Mouse (Mus musculus): ENCODE data around the gene Retsat. TPM values are rescaled to one million over a fixed set of nuclear protein-coding genes. Genes with fewer than 3 reads are reported as not detected.

Retsat gene
- polyA plus RNA-seq, 1 experiment from 2014 or later = 8.6 TPM

DNA sequence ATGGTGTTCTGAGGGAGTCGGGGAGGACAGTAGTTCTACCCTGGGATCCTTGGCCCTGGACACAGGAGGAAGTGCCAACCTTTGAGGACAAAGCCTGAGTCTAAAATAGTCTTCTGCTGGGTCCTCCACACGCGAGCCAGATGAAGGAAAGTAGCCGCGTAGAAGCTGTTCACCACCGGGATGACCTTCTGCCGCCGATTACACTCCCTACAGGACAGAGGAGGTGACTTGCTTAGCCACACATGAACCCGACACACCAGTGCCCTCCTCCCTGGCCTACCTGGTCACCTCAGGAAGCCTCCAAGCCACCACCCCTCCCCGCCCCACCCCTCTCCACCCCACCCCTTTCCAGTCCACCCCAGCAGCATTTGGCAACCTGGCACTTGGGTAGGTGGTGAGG lies 29.5 kb upstream of the Retsat start:
- peaks cover 11% of the 10 kb centered on the region; the same call in 1 of the 2 replicates for H3K36me3 ChIP-seq (replicated peaks)
- no peaks in the 10 kb centered on the region for H3K27me3 ChIP-seq (replicated peaks; ENCODE audit: low read depth, poor library complexity, severe bottlenecking)
- no peaks in the 10 kb centered on the region for H3K9me3 ChIP-seq
- no peak overlapping the region for H3K4me3 ChIP-seq
- H3K27ac ChIP-seq (replicated peaks) = no peak overlapping the region
- DNase-seq (ENCODE audit: low spot score) = no peak
- peaks cover 14% of the 10 kb centered on the region for H3K4me1 ChIP-seq
- 91% methylated on average over 10 of the region's 10 CpGs for WGBS

DNA sequence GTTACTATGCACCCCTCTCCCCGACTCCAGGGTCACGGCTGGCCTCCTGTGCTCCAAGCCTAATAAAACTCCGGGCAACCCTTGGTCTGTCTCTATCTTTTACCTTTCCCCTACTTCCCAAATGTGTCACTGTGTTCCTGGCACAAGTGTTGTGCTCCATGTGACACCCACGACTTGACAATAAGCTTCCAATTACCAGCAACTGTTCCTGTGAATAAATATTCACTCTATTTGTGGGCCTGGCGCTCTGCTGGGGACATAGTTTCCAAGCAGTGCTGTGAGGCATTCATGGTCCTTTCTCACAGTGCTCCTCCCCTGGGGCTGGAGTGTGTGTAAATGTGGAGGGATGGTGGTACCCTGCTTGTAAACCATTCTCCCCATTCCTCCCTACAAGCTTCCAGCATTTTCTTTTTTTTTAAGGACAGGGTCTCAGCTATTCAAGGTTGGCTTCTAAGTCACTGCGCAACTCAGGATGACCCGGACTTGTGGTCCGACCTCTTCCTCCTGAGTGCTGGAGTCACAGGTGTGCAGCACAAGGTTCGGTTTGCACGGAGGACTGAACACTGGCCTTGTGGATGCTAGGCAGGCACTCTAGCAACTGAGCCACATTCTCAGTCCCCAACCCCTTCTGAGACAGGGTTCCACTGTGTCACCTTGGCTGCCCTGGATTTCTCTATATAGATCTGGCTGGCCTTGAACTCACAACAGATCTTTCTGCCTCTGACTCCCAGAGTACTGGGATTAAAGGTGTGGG lies 27.5 kb upstream of the Retsat start:
- Histone ChIP-seq H3K4me3 (no peak overlapping the region), H3K27me3 (replicated peaks; ENCODE audit: low read depth, poor library complexity, severe bottlenecking) (no peaks in the 10 kb centered on the region), H3K4me1 (peaks cover 6% of the 10 kb centered on the region), H3K36me3 (replicated peaks) (peaks cover 14% of the 10 kb centered on the region; the same call in 1 of the 2 replicates), H3K27ac (replicated peaks) (no peak overlapping the region), H3K9me3 (no peaks in the 10 kb centered on the region)
- no peak for DNase-seq (ENCODE audit: low spot score)
- WGBS = 90% methylated on average over 10 of the region's 10 CpGs

DNA sequence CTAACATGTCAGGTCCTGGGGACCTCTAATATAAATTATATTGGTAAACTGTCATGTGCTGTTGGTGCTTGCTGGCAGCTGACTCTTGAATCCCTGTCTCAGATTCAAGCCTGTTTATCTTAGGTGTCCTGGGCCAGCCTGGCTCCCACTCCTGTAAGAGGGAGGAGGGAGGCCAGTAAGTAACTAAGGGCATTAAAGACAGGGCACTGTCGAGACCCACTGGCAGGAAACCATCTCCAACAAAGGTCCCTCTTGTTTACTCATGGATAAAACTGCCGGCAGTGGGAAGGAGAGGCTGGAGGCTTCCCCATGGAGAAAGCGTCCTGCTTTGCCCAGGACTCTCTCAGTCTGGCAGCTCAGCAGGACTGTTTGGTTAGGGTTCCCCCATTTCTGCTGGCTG lies 26.4 kb upstream of the Retsat start:
- Histone ChIP-seq H3K27me3 (replicated peaks; ENCODE audit: low read depth, poor library complexity, severe bottlenecking) (no peaks in the 10 kb centered on the region), H3K9me3 (no peaks in the 10 kb centered on the region), H3K4me1 (no peaks in the 10 kb centered on the region), H3K27ac (replicated peaks) (no peak overlapping the region), H3K36me3 (replicated peaks) (peaks cover 14% of the 10 kb centered on the region; the same call in 1 of the 2 replicates), H3K4me3 (no peak overlapping the region)
- DNase-seq (ENCODE audit: low spot score) = no peak
- 32% methylated on average over 3 of the region's 3 CpGs for WGBS

DNA sequence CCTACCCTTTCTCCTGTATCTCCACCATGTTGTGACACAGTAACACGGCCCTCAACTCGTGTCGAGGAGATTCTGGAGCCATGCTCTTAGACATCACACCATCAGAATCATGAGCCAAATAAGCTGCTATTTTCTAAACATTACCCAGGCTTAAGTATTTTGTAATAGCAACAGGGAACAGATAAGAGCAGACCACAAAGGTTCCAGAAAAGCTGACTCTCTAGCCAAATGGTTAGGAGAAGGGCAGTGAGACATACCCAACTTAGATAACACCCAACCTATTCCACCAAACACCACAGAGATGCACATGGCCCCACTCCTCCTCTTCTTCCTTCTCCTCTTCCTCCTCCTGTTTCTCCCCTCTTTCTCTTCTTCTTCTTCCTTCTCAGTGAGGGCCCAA lies 22.2 kb upstream of the Retsat start:
- no peak for DNase-seq (ENCODE audit: low spot score)
- Histone ChIP-seq H3K9me3 (no peaks in the 10 kb centered on the region), H3K4me3 (no peak overlapping the region), H3K27me3 (replicated peaks; ENCODE audit: low read depth, poor library complexity, severe bottlenecking) (no peaks in the 10 kb centered on the region), H3K4me1 (no peaks in the 10 kb centered on the region), H3K27ac (replicated peaks) (no peak overlapping the region), H3K36me3 (replicated peaks) (peaks cover 20% of the 10 kb centered on the region; the same call in 1 of the 2 replicates)
- WGBS = 91% methylated on average over 3 of the region's 3 CpGs

DNA sequence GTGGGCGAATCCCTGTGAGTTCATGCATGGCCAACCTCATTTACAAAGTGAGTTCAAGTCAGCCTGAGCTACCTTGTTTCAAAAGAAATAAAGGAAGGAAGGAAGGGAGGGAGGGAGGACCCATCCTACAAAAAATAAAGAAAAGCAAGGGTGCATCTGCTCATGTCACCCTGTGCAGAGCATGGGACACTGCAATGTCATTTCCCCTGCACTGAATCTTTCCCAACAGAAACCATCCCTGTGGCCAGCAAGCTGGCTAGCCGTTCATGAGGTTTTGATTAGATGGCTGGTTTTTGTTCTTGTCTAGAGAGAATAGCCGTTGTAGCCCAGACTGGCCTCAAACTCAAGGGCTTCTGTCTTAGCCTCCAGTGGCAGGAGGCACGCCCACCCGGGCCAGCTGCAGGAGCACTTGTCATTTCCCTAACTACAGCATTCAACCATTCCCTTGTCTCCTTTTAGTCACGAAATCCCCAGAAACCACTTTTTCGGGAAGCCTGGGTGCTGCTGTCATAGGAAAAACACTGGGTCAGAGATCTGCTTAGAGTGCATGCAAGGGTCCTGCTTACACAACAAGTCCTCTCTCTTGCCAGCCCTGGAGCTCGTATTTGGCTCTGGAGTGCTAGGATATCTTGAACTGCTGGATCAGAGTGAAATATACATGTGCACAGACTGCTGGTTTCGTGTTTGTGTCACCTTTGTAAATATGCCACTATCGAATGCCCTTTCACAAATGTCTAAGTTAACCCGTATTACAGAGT lies 16.5 kb upstream of the Retsat start:
- no peak for DNase-seq (ENCODE audit: low spot score)

DNA sequence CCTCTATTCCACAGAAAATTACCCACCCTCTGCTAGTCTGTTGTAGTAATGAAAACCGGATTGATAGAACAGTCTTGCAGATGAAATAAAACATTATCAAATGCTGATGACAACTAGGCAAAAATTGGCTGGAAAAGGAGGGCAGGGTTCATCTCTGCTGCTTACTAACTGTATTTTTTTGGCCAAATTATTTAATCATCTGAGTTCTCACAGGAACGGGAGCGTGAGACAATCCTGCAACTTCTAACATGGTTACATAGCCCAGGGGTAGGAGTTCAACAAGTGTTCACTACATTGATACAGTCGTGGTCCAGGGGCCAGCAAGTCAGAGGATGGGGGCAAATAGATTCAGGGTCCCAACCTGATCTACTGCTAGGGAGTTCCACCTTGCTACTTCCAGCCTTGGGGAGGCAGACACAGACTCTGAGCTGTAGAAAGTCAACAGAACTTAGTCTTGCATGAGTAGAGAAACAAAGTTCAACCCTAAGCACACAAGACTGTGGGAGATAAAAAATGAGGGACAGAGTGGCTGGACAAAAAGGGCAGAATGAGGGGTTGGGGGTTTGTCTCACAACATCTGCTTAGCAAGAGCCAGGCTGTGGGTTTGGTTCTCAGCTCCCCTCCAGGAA lies 14.9 kb upstream of the Retsat start:
- Histone ChIP-seq H3K4me1 (no peaks in the 10 kb centered on the region), H3K27me3 (replicated peaks; ENCODE audit: low read depth, poor library complexity, severe bottlenecking) (no peaks in the 10 kb centered on the region), H3K9me3 (no peaks in the 10 kb centered on the region), H3K4me3 (no peak overlapping the region), H3K27ac (replicated peaks) (no peak overlapping the region), H3K36me3 (replicated peaks) (peaks cover 22% of the 10 kb centered on the region; the same call in 1 of the 2 replicates)
- 87% methylated on average over 4 of the region's 4 CpGs for WGBS
- no peak for DNase-seq (ENCODE audit: low spot score)

More for the DNA sequence above, 16.5 kb upstream of the Retsat start:
- peaks cover 21% of the 10 kb centered on the region; the same call in 1 of the 2 replicates for H3K36me3 ChIP-seq (replicated peaks)
- no peaks in the 10 kb centered on the region for H3K4me1 ChIP-seq
- H3K27ac ChIP-seq (replicated peaks) = no peak overlapping the region
- no peaks in the 10 kb centered on the region for H3K9me3 ChIP-seq
- H3K27me3 ChIP-seq (replicated peaks; ENCODE audit: low read depth, poor library complexity, severe bottlenecking) = no peaks in the 10 kb centered on the region
- 78% methylated on average over 11 of the region's 11 CpGs for WGBS
- no peak overlapping the region for H3K4me3 ChIP-seq

DNA sequence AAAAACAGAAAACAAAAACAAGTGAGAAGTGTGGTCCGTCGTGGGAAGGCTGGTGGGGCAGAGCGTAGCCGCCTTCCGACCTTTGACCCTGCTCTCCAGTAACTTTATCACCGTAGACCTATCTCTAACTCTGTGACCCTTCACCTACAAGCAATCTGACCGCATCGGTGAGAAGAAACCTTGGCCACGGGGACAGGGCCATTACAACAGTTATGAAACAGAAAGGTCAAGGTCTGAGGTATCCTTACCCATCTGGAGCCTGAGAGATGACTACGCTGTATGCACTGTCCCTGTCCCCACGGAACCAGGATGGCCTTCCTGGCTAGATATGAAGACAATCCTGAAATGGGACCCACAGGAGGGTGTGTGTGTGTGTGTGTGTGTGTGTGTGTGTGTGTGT lies 14.1 kb upstream of the Retsat start:
- no peak for DNase-seq (ENCODE audit: low spot score)
- no peaks in the 10 kb centered on the region for H3K27me3 ChIP-seq (replicated peaks; ENCODE audit: low read depth, poor library complexity, severe bottlenecking)
- H3K27ac ChIP-seq (replicated peaks) = no peak overlapping the region
- 76% methylated on average over 11 of the region's 11 CpGs for WGBS
- H3K4me1 ChIP-seq = no peaks in the 10 kb centered on the region
- H3K9me3 ChIP-seq = no peaks in the 10 kb centered on the region
- no peak overlapping the region for H3K4me3 ChIP-seq
- H3K36me3 ChIP-seq (replicated peaks) = peaks cover 18% of the 10 kb centered on the region; the same call in 1 of the 2 replicates

DNA sequence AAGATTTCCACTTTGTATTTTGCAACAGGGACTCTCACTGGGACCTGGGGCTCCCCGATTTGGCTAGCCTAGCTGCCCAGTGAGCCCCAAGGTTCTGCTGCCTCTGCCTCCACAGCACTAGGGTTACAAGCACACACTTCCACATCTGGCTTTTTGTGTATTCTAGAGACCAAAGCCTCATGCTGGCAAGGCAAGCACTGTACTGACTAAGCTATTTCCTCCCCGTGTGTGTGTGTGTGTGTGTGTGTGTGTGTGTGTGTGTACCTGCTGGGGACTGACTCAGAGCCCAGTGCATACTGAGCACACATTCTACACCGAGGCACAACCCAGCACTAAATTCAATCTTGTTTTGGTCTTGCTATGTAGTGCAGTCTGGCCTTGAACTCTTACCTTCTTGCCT lies 11.6 kb upstream of the Retsat start:
- H3K27me3 ChIP-seq (replicated peaks; ENCODE audit: low read depth, poor library complexity, severe bottlenecking) = no peaks in the 10 kb centered on the region
- H3K4me3 ChIP-seq = no peak overlapping the region
- no peaks in the 10 kb centered on the region for H3K9me3 ChIP-seq
- no peak overlapping the region for H3K27ac ChIP-seq (replicated peaks)
- peaks cover 9% of the 10 kb centered on the region; the same call in 1 of the 2 replicates for H3K36me3 ChIP-seq (replicated peaks)
- no peak for DNase-seq (ENCODE audit: low spot score)
- H3K4me1 ChIP-seq = no peaks in the 10 kb centered on the region
- 82% methylated on average over 3 of the region's 3 CpGs for WGBS

DNA sequence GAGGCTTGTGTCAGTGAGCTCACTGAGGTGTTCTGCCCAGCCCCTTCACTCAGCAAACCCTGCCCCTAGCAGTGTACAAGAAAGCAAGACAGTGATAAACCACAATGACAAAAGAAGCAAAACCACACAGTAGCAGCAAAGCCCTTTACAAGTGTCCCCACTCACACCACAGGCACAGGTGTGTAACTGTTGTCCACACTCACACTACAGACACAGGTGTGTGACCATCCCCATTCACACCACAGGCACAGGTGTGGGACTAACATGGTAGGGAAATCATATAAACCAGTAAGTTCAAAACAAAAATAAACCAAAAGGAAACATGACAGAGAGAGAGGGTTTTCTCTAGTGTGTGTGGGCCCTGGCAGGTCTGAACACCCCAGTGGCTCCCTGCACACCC lies 10.0 kb upstream of the Retsat start:
- no peak overlapping the region for H3K4me3 ChIP-seq
- H3K27me3 ChIP-seq (replicated peaks; ENCODE audit: low read depth, poor library complexity, severe bottlenecking) = no peaks in the 10 kb centered on the region
- peaks cover 9% of the 10 kb centered on the region; the same call in 1 of the 2 replicates for H3K36me3 ChIP-seq (replicated peaks)
- no peaks in the 10 kb centered on the region for H3K4me1 ChIP-seq
- DNase-seq (ENCODE audit: low spot score) = no peak
- H3K27ac ChIP-seq (replicated peaks) = no peak overlapping the region
- H3K9me3 ChIP-seq = no peaks in the 10 kb centered on the region

DNA sequence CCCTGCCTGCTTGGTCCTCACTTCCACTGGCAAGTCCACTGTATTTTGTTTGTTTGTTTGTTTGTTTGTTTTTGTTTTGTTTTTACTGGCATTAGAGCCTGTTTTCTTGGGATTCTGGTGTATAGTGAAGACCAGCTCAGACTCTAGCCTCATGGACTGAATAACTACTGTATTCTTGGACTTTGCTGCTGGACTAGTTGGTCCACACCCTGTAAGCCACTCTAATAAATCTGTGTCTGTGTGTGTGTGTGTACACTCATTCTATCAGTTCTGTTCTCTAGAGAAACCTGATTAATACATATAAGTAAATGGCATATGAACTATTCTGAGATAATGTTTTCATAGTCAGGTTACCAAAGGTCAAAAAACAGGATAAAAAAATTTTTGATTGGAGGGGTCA lies 8.2 kb upstream of the Retsat start:
- no peak overlapping the region for H3K27ac ChIP-seq (replicated peaks)
- no peak overlapping the region for H3K4me3 ChIP-seq
- H3K27me3 ChIP-seq (replicated peaks; ENCODE audit: low read depth, poor library complexity, severe bottlenecking) = no peaks in the 10 kb centered on the region
- peaks cover 5% of the 10 kb centered on the region; the same call in 1 of the 2 replicates for H3K36me3 ChIP-seq (replicated peaks)
- no peak for DNase-seq (ENCODE audit: low spot score)
- no peaks in the 10 kb centered on the region for H3K4me1 ChIP-seq
- H3K9me3 ChIP-seq = no peaks in the 10 kb centered on the region

DNA sequence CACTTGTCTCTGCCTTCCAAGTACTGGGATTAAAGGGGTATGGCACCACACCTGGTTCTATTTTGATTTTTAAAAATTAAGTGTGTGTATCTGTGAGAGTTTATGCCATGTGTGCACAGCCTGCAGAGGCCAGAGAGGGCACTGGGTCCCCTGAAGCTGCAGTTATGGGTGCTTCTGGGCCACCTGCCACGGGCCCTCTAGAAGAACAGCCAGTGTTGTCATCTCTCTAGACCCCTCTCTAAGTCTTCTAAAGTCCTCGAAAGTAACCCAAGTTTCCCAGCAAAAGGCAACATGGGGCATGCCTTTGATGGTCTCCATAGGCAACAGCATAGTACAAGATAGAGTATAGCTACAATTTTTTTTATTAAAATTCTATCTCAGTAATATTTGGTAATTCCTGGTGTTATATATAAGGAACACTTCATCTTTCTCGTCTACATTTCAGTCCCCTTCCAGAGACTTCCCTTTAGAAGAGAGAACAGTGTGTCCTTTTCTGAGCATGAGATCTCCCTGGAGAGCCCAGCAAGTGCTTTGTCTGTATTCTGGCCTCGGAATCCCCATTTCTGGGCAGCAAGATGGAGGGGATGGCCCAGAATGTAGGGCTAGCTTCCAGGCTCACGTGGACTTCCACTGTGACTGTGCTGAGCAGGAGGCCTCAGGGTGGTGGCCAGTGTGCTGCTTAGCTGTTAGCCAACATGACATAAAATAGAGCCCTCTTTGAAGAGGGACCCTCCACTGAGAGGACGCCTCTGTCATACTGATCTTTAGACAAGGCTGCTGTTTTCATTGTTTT lies 5.1 kb upstream of the Retsat start:
- Histone ChIP-seq H3K27ac (replicated peaks) (no peak overlapping the region), H3K9me3 (no peaks in the 10 kb centered on the region), H3K27me3 (replicated peaks; ENCODE audit: low read depth, poor library complexity, severe bottlenecking) (no peaks in the 10 kb centered on the region), H3K36me3 (replicated peaks) (no peaks in the 10 kb centered on the region), H3K4me3 (no peak overlapping the region), H3K4me1 (peaks cover 12% of the 10 kb centered on the region)
- 82% methylated on average over 6 of the region's 6 CpGs for WGBS
- DNase-seq (ENCODE audit: low spot score) = no peak

DNA sequence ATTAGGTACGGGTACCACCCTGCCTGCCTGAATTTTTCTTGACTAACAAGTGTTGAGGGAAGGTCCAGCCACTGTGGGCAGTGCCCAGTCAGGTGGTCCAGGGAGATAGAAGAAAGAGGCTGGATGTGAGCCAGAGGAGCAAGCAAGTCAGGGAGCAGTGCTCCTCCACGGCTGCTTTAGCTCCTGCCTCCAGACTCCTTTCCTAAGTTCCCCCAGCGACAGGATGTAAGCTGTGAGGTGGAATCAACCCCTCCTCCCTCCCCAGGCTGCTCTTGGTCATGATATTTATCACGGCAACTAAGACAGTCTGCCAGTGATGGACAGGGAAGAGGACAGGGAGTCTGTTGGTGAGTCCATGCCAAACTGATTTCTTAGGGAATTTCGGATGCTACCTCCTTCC lies 4.4 kb upstream of the Retsat start:
- no peak for DNase-seq (ENCODE audit: low spot score)
- H3K9me3 ChIP-seq = no peaks in the 10 kb centered on the region
- H3K4me3 ChIP-seq = no peak overlapping the region
- H3K4me1 ChIP-seq = peaks cover 17% of the 10 kb centered on the region
- 67% methylated on average over 5 of the region's 5 CpGs for WGBS
- H3K27ac ChIP-seq (replicated peaks) = no peak overlapping the region; the same call in 1 of the 2 replicates
- no peaks in the 10 kb centered on the region for H3K27me3 ChIP-seq (replicated peaks; ENCODE audit: low read depth, poor library complexity, severe bottlenecking)
- no peaks in the 10 kb centered on the region for H3K36me3 ChIP-seq (replicated peaks)

Data from embryonic facial prominence, embryonic 10.5 days (tissue).